Mouse (Mus musculus) granulocyte monocyte progenitor cell, adult 5-6 weeks (primary cell): ENCODE data around the gene Sdcbp2. TPM values are rescaled to one million over a fixed set of nuclear protein-coding genes. Genes with fewer than 3 reads are reported as not detected.

ENCODE experiments used
- ATAC-seq: replicated peaks from 2 replicates; pipeline ENCODE4 v1.8.0; 2016; ENCODE audit warnings: mild to moderate bottlenecking, moderate TSS enrichment, inconsistent platforms; ENCODE audit not compliant: poor library complexity, severe bottlenecking
- total RNA-seq, 2 experiments: library from RNA; stranded (forward) in 1 of 2; stranded (reverse) in 1 of 2; fragments of 200-712, 200-1000 nt in 1 of 2; fragments of >200 nt in 1 of 2; fragmentation: Nextera tagmentation in 1 of 2; gene quantifications; 2 replicates each; pipeline ENCODE4 v1.2.3; 2014 to 2017

The Sdcbp2 gene
- total RNA-seq (2014; fragmentation: Nextera tagmentation) (not detected in 2 replicates), total RNA-seq (2017) (not detected in 2 replicates)

GRCm38 (mm10) chr2:151571873-151572700, at the start of gene Sdcbp2:
Sdcbp2 (plus strand) TSS chr2:151572622.
- no peak for ATAC-seq

- peak; percentile 20; the same call in 1 of the 2 replicates for ATAC-seq
Measured at GRCm38 (mm10) chr2:151524324-151525041, 47.9 kb upstream of the Sdcbp2 start.

GRCm38 (mm10) chr2:151525520-151525919, 46.9 kb upstream of the Sdcbp2 start:
- no peak for ATAC-seq

GRCm38 (mm10) chr2:151528066-151528465, 44.4 kb upstream of the Sdcbp2 start:
- ATAC-seq, result no peak

- no peak for ATAC-seq
Measured at GRCm38 (mm10) chr2:151529169-151529568, 43.3 kb upstream of the Sdcbp2 start.

GRCm38 (mm10) chr2:151530378-151531230, 41.8 kb upstream of the Sdcbp2 start:
- ATAC-seq, result peak; percentile 17

- ATAC-seq, result peak; percentile 67
Measured at GRCm38 (mm10) chr2:151533632-151534031, 38.8 kb upstream of the Sdcbp2 start.

- peak; percentile 63 for ATAC-seq
Measured at GRCm38 (mm10) chr2:151535961-151536617, 36.3 kb upstream of the Sdcbp2 start.

- ATAC-seq, result peak; percentile 60
Measured at GRCm38 (mm10) chr2:151536618-151536974, 35.8 kb upstream of the Sdcbp2 start.

- ATAC-seq, result no peak
Measured at GRCm38 (mm10) chr2:151538646-151539045, 33.8 kb upstream of the Sdcbp2 start.

GRCm38 (mm10) chr2:151542323-151543062, 29.9 kb upstream of the Sdcbp2 start, which contains the start of gene Fkbp1a:
Fkbp1a (plus strand) TSS chr2:151542483.
- peak; percentile 91 for ATAC-seq

GRCm38 (mm10) chr2:151543063-151543895, 29.1 kb upstream of the Sdcbp2 start:
- ATAC-seq, result no peak

- no peak for ATAC-seq
Measured at GRCm38 (mm10) chr2:151544673-151545072, 27.7 kb upstream of the Sdcbp2 start.

GRCm38 (mm10) chr2:151546571-151546970, 25.9 kb upstream of the Sdcbp2 start:
- ATAC-seq, result no peak

- no peak for ATAC-seq
Measured at GRCm38 (mm10) chr2:151549615-151550121, 22.8 kb upstream of the Sdcbp2 start.

- peak; percentile 68 for ATAC-seq
Measured at GRCm38 (mm10) chr2:151562930-151563921, 9.2 kb upstream of the Sdcbp2 start.

- no peak for ATAC-seq
Measured at GRCm38 (mm10) chr2:151564006-151564405, 8.4 kb upstream of the Sdcbp2 start.
